Mouse (Mus musculus) midbrain, embryonic 15.5 days (tissue): ENCODE results near the gene Rabgef1. TPM values are rescaled to one million over a fixed set of nuclear protein-coding genes. Genes with fewer than 3 reads are reported as not detected.

Experiments
- ATAC-seq: fragments of 200-750 bp; cut with Nextera tagmentation; replicated peaks from 2 replicates; pipeline ENCODE4 v1.8.0; 2017; ENCODE audit warnings: moderate TSS enrichment
- H3K27ac ChIP-seq: fragments of 300-500 bp; sonication (generic); 2 replicates; pipeline ENCODE4 v1.5.1; 2015; ENCODE audit warnings: mild to moderate bottlenecking, inconsistent platforms
- H3K27me3 ChIP-seq: fragments of 300-500 bp; sonication (generic); replicated peaks from 2 replicates; pipeline ENCODE4 v1.6.1; 2015; ENCODE audit warnings: inconsistent platforms
- H3K36me3 ChIP-seq: fragments of 300-500 bp; sonication (generic); replicated peaks from 2 replicates; pipeline ENCODE4 v1.6.1; 2015; ENCODE audit warnings: inconsistent platforms
- H3K4me1 ChIP-seq: fragments of 300-500 bp; sonication (generic); 2 replicates; pipeline ENCODE4 v1.6.1; 2015; ENCODE audit warnings: inconsistent platforms
- H3K4me2 ChIP-seq: fragments of 300-500 bp; sonication (generic); 2 replicates; pipeline ENCODE4 v1.6.1; 2015; ENCODE audit warnings: inconsistent platforms, mild to moderate bottlenecking, moderate library complexity
- H3K4me3 ChIP-seq: fragments of 300-500 bp; sonication (generic); 2 replicates; pipeline ENCODE4 v1.5.1; 2015; ENCODE audit warnings: mild to moderate bottlenecking, inconsistent platforms
- H3K9ac ChIP-seq: fragments of 300-500 bp; sonication (generic); 2 replicates; pipeline ENCODE4 v1.6.1; 2015; ENCODE audit warnings: mild to moderate bottlenecking, inconsistent platforms
- H3K9me3 ChIP-seq: fragments of 300-500 bp; sonication (generic); 2 replicates; pipeline ENCODE4 v1.6.1; 2016; ENCODE audit warnings: inconsistent platforms
- WGBS: fragments of 180-500 bp; shearing (Covaris S2); methylation state at CpG from one replicate; pipeline ENCODE4 v1.1.7; 2015; ENCODE audit warnings: mixed read lengths; 5-methylcytosine and 5-hydroxymethylcytosine counted together
- polyA plus RNA-seq: library from polyadenylated mRNA; unstranded; fragments of >200 nt; fragmentation: Nextera tagmentation; extraction: Ambion mirVana; gene quantifications from 2 replicates; pipeline ENCODE4 v1.2.1, GENCODE M21; 2015

Rabgef1 gene
- polyA plus RNA-seq, 1 experiment from 2014 or later = 46.4 TPM

GRCm38 (mm10) chr5:130200233-130201029 lies 28.8 kb downstream of the Rabgef1 start:
- H3K4me1 ChIP-seq = no peaks in the 10 kb centered on the region
- H3K9me3 ChIP-seq = no peaks in the 10 kb centered on the region
- H3K27ac ChIP-seq = no peak overlapping the region
- 91% methylated on average over 10 of the region's 10 CpGs for WGBS
- no peak overlapping the region for H3K4me3 ChIP-seq
- H3K4me2 ChIP-seq = no peak overlapping the region
- H3K36me3 ChIP-seq = peaks cover 25% of the 10 kb centered on the region
- no peaks in the 10 kb centered on the region for H3K27me3 ChIP-seq
- H3K9ac ChIP-seq = no peak overlapping the region
- ATAC-seq = no peak

DNA sequence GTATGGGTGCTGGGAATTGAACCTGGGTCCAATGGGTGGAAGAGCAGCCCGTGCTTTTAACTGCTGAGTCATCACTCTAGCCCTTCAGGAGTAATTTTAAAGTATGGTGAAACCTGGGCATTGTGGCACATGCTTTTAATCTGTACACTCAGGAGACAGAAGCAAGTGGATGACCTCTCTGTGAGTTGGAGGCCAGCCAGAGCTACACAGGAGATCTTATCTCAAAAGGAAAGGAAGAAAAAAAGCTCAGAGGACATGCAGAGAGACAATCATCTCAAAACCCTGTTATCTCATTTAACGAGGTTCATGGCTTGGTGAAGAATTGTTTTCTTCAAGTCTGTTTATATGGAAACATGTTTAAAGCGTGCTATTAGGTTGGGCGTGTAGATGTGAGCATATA lies 32.4 kb downstream of the Rabgef1 start:
- Histone ChIP-seq H3K4me3 (no peak overlapping the region), H3K4me1 (no peaks in the 10 kb centered on the region), H3K4me2 (no peak overlapping the region), H3K9ac (no peak overlapping the region), H3K36me3 (peaks cover 17% of the 10 kb centered on the region; the same call in 1 of the 2 replicates), H3K27me3 (no peaks in the 10 kb centered on the region), H3K27ac (no peak overlapping the region), H3K9me3 (no peaks in the 10 kb centered on the region)
- WGBS = 87% methylated on average over 4 of the region's 4 CpGs
- ATAC-seq = no peak

DNA sequence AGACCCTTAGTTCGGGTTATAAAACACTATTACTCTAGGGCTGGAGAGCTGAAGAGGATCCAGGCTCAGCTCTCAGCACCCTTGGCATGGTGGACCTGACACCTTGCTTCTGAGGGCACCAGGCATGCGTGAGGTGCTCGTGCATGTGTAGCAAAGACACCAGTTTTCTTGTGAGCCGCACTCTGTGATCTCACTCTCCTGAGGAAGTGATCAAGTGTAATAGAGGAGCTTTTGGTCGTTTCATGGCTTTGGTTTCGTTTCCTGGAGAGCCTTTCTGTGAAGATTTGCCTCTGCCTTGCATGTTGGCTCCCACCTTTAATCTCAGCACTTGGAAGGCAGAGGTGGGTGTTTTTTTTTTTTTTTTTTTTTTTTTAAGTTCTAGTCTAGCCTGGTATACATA lies 33.0 kb downstream of the Rabgef1 start:
- Histone ChIP-seq H3K9ac (no peak overlapping the region), H3K4me2 (no peak overlapping the region), H3K36me3 (peaks cover 21% of the 10 kb centered on the region), H3K4me1 (no peaks in the 10 kb centered on the region), H3K9me3 (no peaks in the 10 kb centered on the region), H3K27me3 (no peaks in the 10 kb centered on the region), H3K27ac (no peak overlapping the region), H3K4me3 (no peak overlapping the region)
- WGBS = 89% methylated on average over 6 of the region's 6 CpGs
- no peak for ATAC-seq

DNA sequence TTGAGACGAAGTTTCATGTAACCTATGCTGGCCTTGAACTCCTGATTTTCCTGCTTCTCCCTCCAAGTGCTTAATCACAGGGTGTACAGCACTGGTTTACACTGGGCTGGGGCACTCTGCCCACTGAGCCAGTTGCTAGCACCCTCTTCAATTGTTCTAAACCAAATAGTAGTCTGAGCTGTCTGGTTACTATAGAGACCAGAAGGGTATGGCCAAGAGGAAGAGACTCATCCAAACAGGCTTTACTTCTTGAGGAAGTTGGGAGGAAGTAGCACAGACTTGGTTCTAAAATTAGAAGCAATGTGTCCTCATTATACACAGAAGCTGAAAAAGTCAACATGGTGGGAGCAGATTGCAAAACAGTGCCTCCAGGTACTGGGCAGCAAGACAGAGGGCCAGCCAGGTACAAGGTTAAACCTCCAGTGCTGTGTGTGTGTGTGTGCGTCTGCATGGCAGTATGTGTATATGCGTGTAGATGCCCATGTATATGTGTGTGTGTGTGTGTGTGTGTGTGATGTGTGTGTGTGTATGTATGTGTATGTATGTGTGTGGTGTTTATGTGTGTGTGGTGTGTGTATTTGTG lies 33.9 kb downstream of the Rabgef1 start:
- no peak for ATAC-seq
- Histone ChIP-seq H3K27me3 (no peaks in the 10 kb centered on the region), H3K4me2 (no peak overlapping the region), H3K9me3 (no peaks in the 10 kb centered on the region), H3K4me3 (no peak overlapping the region), H3K27ac (no peak overlapping the region), H3K4me1 (no peaks in the 10 kb centered on the region), H3K9ac (no peak overlapping the region), H3K36me3 (peaks cover 29% of the 10 kb centered on the region)
- 88% methylated on average over 3 of the region's 3 CpGs for WGBS

DNA sequence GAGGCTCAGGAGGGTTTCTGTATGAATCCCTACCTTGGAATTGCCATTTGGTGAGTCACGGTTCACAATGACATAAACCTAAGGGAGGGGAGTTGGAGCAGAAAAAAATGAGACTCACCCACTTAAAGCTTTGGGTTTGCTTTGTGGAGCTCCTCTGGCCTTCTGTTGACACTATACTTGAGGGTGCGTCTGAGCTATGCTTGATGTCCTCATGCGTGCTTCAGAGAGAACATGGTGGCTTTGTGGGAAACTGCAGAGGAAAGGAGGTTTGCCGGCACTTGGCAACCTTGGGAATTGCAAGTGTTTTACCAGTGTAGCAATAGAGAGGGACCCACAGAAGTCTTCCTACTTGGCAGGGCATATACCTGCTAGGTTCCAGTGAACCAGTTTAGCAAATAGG lies 35.7 kb downstream of the Rabgef1 start:
- no peak overlapping the region for H3K27ac ChIP-seq
- no peak overlapping the region for H3K9ac ChIP-seq
- no peaks in the 10 kb centered on the region for H3K9me3 ChIP-seq
- H3K4me1 ChIP-seq = no peaks in the 10 kb centered on the region
- no peak overlapping the region for H3K4me2 ChIP-seq
- no peaks in the 10 kb centered on the region for H3K27me3 ChIP-seq
- peaks cover 37% of the 10 kb centered on the region for H3K36me3 ChIP-seq
- 95% methylated on average over 4 of the region's 4 CpGs for WGBS
- ATAC-seq = no peak
- H3K4me3 ChIP-seq = no peak overlapping the region

DNA sequence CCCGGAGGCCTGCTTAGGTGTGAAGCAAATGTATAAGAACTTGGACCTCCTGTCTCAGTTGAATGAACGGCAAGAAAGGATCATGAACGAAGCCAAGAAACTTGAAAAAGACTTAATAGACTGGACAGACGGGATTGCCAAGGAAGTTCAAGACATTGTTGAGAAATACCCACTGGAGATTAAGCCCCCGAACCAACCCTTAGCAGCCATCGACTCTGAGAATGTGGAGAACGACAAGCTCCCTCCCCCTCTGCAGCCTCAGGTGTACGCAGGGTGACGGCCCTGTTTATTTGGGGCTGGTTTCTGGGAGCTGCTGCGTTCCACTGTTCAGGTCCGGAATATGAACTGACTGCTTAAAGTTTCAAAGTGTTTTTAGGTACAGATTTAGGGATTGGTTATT lies 41.4 kb downstream of the Rabgef1 start:
- WGBS = 87% methylated on average over 11 of the region's 11 CpGs
- H3K4me3 ChIP-seq = no peak overlapping the region
- no peaks in the 10 kb centered on the region for H3K9me3 ChIP-seq
- H3K36me3 ChIP-seq = peaks cover 37% of the 10 kb centered on the region
- no peak overlapping the region for H3K27ac ChIP-seq
- H3K4me1 ChIP-seq = no peaks in the 10 kb centered on the region
- ATAC-seq = no peak
- H3K9ac ChIP-seq = no peak overlapping the region
- no peaks in the 10 kb centered on the region for H3K27me3 ChIP-seq
- H3K4me2 ChIP-seq = no peak overlapping the region

DNA sequence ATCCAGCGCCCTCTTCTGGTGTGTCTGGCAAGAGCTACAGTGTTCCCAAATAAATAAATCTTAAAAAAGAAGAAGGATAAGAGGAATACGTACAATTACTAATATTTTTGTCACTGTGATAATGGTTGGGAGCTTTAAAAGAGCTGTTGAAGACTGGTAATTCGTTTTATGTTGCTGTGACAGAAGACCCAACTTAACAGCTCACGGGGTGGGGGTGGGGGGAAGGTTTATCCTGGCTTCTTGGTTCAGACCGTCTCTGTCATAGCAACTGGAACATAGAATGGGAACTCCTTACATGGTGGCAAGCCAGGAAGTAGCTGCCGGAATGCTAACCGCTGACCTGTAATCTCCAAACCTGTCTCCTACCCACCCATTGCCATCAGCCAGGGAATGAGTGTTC lies 45.2 kb downstream of the Rabgef1 start, which contains the start of gene Tmem248:
Tmem248 (plus strand) TSS at position 301 of the 400 bp plus-strand sequence.
- Histone ChIP-seq H3K27me3 (no peaks in the 10 kb centered on the region), H3K9ac (no peak within 1 kb of the TSS), H3K4me1 (peaks cover 8% of the 10 kb centered on the region), H3K4me3 (no peak within 1 kb of the TSS), H3K9me3 (no peaks in the 10 kb centered on the region), H3K36me3 (peaks cover 4% of the 10 kb centered on the region), H3K4me2 (no peak within 1 kb of the TSS), H3K27ac (no peak within 1 kb of the TSS)
- ATAC-seq = no peak
- WGBS = 84% methylated on average over 7 of the region's 7 CpGs

DNA sequence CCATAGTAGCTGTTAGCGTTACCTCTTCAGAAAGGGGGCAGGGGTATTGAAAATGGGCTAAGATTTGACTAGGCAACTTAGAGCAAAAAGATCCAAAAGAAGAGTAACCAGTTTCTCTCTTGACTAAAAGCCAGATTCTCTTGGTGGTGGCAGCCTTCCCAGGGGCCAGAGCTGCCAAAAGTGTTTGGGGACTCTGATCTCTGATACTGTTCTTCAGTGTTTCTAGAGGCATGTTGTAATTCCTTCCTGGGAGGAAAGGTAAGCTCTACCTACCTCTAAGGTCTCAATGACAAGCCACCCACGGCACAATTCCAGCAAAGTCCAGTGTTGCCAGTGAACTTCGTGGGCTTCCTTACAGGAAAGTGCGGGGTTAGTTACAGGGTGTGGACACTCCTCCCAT lies 45.8 kb downstream of the Rabgef1 start:
- Histone ChIP-seq H3K9me3 (no peaks in the 10 kb centered on the region), H3K9ac (no peak overlapping the region), H3K36me3 (no peaks in the 10 kb centered on the region), H3K4me1 (peaks cover 8% of the 10 kb centered on the region), H3K27me3 (no peaks in the 10 kb centered on the region), H3K27ac (no peak overlapping the region), H3K4me3 (no peak overlapping the region), H3K4me2 (no peak overlapping the region)
- WGBS = 90% methylated on average over 4 of the region's 4 CpGs
- no peak for ATAC-seq

- Histone ChIP-seq H3K27ac (no peak overlapping the region), H3K4me3 (no peak overlapping the region), H3K4me1 (peaks cover 14% of the 10 kb centered on the region), H3K9ac (no peak overlapping the region), H3K9me3 (no peaks in the 10 kb centered on the region), H3K27me3 (no peaks in the 10 kb centered on the region), H3K4me2 (no peak overlapping the region), H3K36me3 (no peaks in the 10 kb centered on the region)
- ATAC-seq = no peak
- WGBS = 90% methylated on average over 5 of the region's 5 CpGs
These were observed 46.7 kb downstream of the Rabgef1 start for GRCm38 (mm10) chr5:130218336-130218735.

DNA sequence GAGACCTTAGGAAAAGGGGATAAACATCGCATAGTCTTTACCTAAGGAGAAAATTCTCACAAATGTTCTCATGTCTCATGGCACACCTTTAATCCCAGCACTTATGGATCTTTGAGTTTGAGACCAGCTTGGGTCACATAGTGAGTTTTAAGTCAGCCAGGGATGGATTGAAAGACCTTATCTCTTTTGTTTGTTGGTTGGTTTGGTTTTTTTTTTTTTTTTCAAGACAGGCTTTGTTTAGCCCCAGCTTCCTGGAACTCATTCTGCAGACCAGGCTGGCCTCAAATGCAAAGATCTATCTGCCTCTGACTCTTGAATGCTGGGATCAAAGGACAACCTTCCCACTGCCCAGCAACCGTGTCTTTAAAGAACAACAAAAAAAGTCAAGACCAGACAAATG lies 49.7 kb downstream of the Rabgef1 start:
- no peak for ATAC-seq
- Histone ChIP-seq H3K36me3 (no peaks in the 10 kb centered on the region), H3K27ac (peak overlapping the region; percentile 83), H3K4me3 (peak overlapping the region; percentile 85), H3K27me3 (no peaks in the 10 kb centered on the region), H3K9me3 (no peaks in the 10 kb centered on the region), H3K4me1 (peaks cover 23% of the 10 kb centered on the region), H3K4me2 (peak overlapping the region; percentile 63), H3K9ac (peak overlapping the region; percentile 91; the same call in 1 of the 2 replicates)
- WGBS = 46% methylated on average over 2 of the region's 2 CpGs

DNA sequence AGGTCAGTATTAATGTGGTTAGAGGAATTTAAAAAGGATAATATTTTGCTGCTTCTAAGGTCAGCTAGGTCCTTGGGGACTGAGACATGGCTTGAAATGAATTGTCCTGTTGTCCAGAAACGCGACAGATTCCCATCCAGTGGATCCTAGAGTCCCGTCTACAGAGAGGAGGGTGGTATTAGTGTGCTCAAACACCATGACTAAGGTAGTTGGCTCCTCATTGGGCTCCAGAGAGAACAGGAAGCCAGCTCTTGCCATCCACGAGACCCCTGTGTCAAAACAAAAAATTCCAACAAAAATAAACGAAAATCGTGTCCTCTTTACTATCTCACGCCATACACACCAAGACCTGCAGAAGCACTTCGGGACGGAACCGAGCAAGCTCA lies 50.2 kb downstream of the Rabgef1 start:
- 1% methylated on average over 10 of the region's 10 CpGs for WGBS
- ATAC-seq = peak; percentile 72

GRCm38 (mm10) chr5:130222146-130223004 lies 50.8 kb downstream of the Rabgef1 start:
- ATAC-seq = peak; percentile 90
- Histone ChIP-seq H3K4me3 (peak overlapping the region; percentile 85), H3K27ac (peak overlapping the region; percentile 83), H3K4me1 (peaks cover 23% of the 10 kb centered on the region), H3K4me2 (peak overlapping the region; percentile 63), H3K27me3 (no peaks in the 10 kb centered on the region), H3K9ac (peak overlapping the region; percentile 91), H3K36me3 (no peaks in the 10 kb centered on the region), H3K9me3 (no peaks in the 10 kb centered on the region)
- WGBS = under 1% methylated on average over 88 of the region's 88 CpGs

More for the DNA sequence above, 50.2 kb downstream of the Rabgef1 start:
- no peaks in the 10 kb centered on the region for H3K9me3 ChIP-seq
- no peaks in the 10 kb centered on the region for H3K27me3 ChIP-seq
- peak overlapping the region; percentile 85 for H3K4me3 ChIP-seq
- peak overlapping the region; percentile 63 for H3K4me2 ChIP-seq
- peak overlapping the region; percentile 83 for H3K27ac ChIP-seq
- peaks cover 23% of the 10 kb centered on the region for H3K4me1 ChIP-seq
- no peaks in the 10 kb centered on the region for H3K36me3 ChIP-seq
- H3K9ac ChIP-seq = peak overlapping the region; percentile 91
